Mouse (Mus musculus): Measurements from ENCODE around the gene Plekhf1. TPM values are rescaled to one million over a fixed set of nuclear protein-coding genes. Genes with fewer than 3 reads are reported as not detected.

Plekhf1 gene
- total RNA-seq, 2 experiments from 2014 or later: 2.6 to 4.2 TPM

- DNase-seq: no peak
Measured at GRCm38 (mm10) chr7:38218631-38219367, 9.0 kb downstream of the Plekhf1 start.

- DNase-seq: peak; percentile 82 to 87
Measured at GRCm38 (mm10) chr7:38217417-38218171, 10.2 kb downstream of the Plekhf1 start.

GRCm38 (mm10) chr7:38215697-38216096 lies 12.1 kb downstream of the Plekhf1 start:
- DNase-seq: no peak

- DNase-seq: no peak
Measured at GRCm38 (mm10) chr7:38215281-38215680, 12.5 kb downstream of the Plekhf1 start.

GRCm38 (mm10) chr7:38214473-38215214 lies 13.2 kb downstream of the Plekhf1 start:
- no peak for DNase-seq

GRCm38 (mm10) chr7:38212651-38213062 lies 15.2 kb downstream of the Plekhf1 start:
- no peak for DNase-seq

- DNase-seq: no peak
Measured at GRCm38 (mm10) chr7:38209478-38210152, 18.2 kb downstream of the Plekhf1 start.

- no peak for DNase-seq
Measured at GRCm38 (mm10) chr7:38208969-38209368, 18.8 kb downstream of the Plekhf1 start.

GRCm38 (mm10) chr7:38206564-38206963 lies 21.3 kb downstream of the Plekhf1 start:
- no peak for DNase-seq

- no peak for DNase-seq
Measured at GRCm38 (mm10) chr7:38205801-38206200, 22.0 kb downstream of the Plekhf1 start.

GRCm38 (mm10) chr7:38204314-38204713 lies 23.5 kb downstream of the Plekhf1 start:
- no peak for DNase-seq

GRCm38 (mm10) chr7:38201290-38201658 lies 26.5 kb downstream of the Plekhf1 start:
- no peak for DNase-seq

GRCm38 (mm10) chr7:38200606-38201289 lies 27.1 kb downstream of the Plekhf1 start:
- DNase-seq: peak; percentile 85 to 91

- no peak for DNase-seq
Measured at GRCm38 (mm10) chr7:38199907-38200605, 27.8 kb downstream of the Plekhf1 start.

- DNase-seq: no peak
Measured at GRCm38 (mm10) chr7:38191571-38191970, 36.2 kb downstream of the Plekhf1 start.

GRCm38 (mm10) chr7:38191146-38191545 lies 36.7 kb downstream of the Plekhf1 start:
- no peak for DNase-seq

GRCm38 (mm10) chr7:38190056-38190835 lies 37.6 kb downstream of the Plekhf1 start:
- no peak for DNase-seq

GRCm38 (mm10) chr7:38189136-38189982 lies 38.5 kb downstream of the Plekhf1 start:
- DNase-seq: no peak

Measured in adrenal gland, postnatal 36 days (tissue).